Mouse (Mus musculus) intestine, embryonic 16.5 days (tissue): ENCODE data around the gene Hsd17b2. TPM values are rescaled to one million over a fixed set of nuclear protein-coding genes. Genes with fewer than 3 reads are reported as not detected.
A peak's percentile ranks its signal among the peaks of the same experiment; 100 is the strongest.

Source experiments
- ATAC-seq: fragments of 200-750 bp; cut with Nextera tagmentation; 2 replicates; pipeline ENCODE4 v1.8.0; 2017; ENCODE audit warnings: moderate TSS enrichment, moderate library complexity
- H3K27ac ChIP-seq: fragments of 300-500 bp; sonication (generic); 2 replicates; pipeline ENCODE4 v1.5.1; 2014; ENCODE audit warnings: mild to moderate bottlenecking, low read length
- H3K27me3 ChIP-seq: fragments of 300-500 bp; sonication (generic); replicated peaks from 2 replicates; pipeline ENCODE4 v1.6.1; 2014; ENCODE audit warnings: low read length, control low read depth, mixed read lengths; ENCODE audit not compliant: control insufficient read depth, insufficient read depth
- H3K36me3 ChIP-seq: fragments of 300-500 bp; sonication (generic); 2 replicates; pipeline ENCODE4 v1.6.1; 2014; ENCODE audit warnings: low read length, control low read depth; ENCODE audit not compliant: control insufficient read depth, insufficient read depth
- H3K4me1 ChIP-seq: fragments of 300-500 bp; sonication (generic); 2 replicates; pipeline ENCODE4 v1.6.1; 2014; ENCODE audit warnings: low read length, control low read depth, mixed read lengths; ENCODE audit not compliant: control insufficient read depth, insufficient read depth
- H3K4me2 ChIP-seq: fragments of 300-500 bp; sonication (generic); 2 replicates; pipeline ENCODE4 v1.6.1; 2014; ENCODE audit warnings: low read depth, low read length, control low read depth
- H3K4me3 ChIP-seq: fragments of 300-500 bp; sonication (generic); 2 replicates; pipeline ENCODE4 v1.5.1; 2014; ENCODE audit warnings: mild to moderate bottlenecking, low read length
- H3K9ac ChIP-seq: fragments of 300-500 bp; sonication (generic); 2 replicates; pipeline ENCODE4 v1.6.1; 2014; ENCODE audit warnings: low read depth, low read length
- H3K9me3 ChIP-seq: fragments of 300-500 bp; sonication (generic); 2 replicates; pipeline ENCODE4 v1.6.1; 2016; ENCODE audit warnings: low read length, control low read depth; ENCODE audit not compliant: control insufficient read depth
- WGBS: fragments of 180-500 bp; shearing (Covaris S2); extraction: QIAGEN DNeasy Blood & Tissue Kit; methylation state at CpG from one replicate; pipeline ENCODE4 v1.1.7; 2014; 5-methylcytosine and 5-hydroxymethylcytosine counted together
- polyA plus RNA-seq: library from polyadenylated mRNA; unstranded; fragments of >200 nt; fragmentation: Nextera tagmentation; extraction: Ambion mirVana; gene quantifications from 2 replicates; pipeline ENCODE4 v1.2.1, GENCODE M21; 2015

The Hsd17b2 gene
- polyA plus RNA-seq, 1 experiment from 2014 or later, result 50.8 TPM

DNA sequence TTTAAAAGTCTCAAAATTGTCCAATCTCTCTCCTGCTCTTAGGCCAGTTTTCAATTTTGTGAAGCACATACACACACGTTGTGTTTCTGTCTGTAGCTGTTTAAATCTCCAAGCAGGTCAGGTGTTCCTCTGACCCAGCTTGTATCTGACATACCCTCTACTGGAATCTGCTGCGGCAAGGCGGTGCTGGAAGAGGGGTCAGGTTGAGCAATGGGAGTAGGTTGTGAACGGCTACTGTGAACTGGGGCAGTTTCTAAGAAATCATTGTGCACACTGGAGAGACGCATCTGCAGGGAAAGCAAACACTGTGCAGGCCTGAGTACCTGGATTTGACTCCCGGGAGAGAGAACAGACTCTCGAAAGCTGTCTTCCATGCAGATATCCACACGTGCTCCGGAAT lies 25.2 kb upstream of the Hsd17b2 start:
- Histone ChIP-seq H3K9me3 (no peaks in the 10 kb centered on the region), H3K27me3 (no peaks in the 10 kb centered on the region), H3K4me1 (peaks cover 17% of the 10 kb centered on the region), H3K4me2 (no peak overlapping the region), H3K27ac (no peak overlapping the region; the same call in 1 of the 2 replicates), H3K4me3 (no peak overlapping the region), H3K9ac (peak overlapping the region; percentile 32; the same call in 1 of the 2 replicates), H3K36me3 (no peaks in the 10 kb centered on the region)
- 40% methylated on average over 9 of the region's 9 CpGs for WGBS
- peak; percentile 55 for ATAC-seq

DNA sequence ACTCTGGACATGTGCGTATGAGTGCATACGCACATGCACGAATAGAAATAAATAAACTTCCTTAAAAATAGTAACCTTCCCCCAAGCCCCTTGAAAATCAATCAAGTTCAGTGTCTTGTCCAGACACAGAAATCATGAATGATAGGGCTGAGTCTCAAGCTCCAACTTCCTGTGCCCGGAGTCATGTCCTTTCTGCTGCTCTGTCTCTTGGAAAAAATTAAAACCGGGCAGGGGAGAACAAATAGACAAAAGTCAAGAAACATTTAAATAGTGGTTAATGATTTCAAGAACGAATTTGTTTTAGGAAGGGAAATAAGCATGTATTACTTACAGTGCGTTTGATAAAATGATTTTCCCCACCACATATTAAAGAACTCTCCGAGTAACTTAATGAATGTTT lies 24.7 kb upstream of the Hsd17b2 start:
- Histone ChIP-seq H3K4me1 (peaks cover 17% of the 10 kb centered on the region), H3K9me3 (no peaks in the 10 kb centered on the region), H3K4me2 (no peak overlapping the region), H3K27ac (no peak overlapping the region; the same call in 1 of the 2 replicates), H3K9ac (0 out of 2 replicates have a peak overlapping the region, but pooled peaks have one; percentile 32), H3K4me3 (no peak overlapping the region), H3K27me3 (no peaks in the 10 kb centered on the region), H3K36me3 (no peaks in the 10 kb centered on the region)
- no peak for ATAC-seq
- WGBS, result 32% methylated on average over 8 of the region's 8 CpGs

DNA sequence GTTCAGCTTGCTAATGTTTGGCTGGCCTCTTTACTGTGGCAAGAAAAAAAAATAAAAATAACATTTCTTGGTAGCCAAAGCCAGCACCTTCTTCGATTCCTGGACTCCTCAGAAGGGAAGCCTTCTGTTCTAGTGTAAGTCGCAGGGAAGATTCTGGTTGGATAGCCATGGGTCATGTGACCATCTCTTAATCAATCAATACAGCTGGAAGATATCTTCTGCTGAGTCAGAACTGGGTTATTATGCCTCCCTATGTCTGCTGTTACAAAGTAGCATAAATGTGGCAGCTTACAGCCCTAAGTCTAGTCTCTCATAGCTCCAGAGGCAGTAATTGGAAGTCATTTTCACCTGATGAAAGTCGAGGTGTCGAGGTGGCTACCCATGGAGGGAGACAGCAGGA lies 23.1 kb upstream of the Hsd17b2 start:
- no peak for ATAC-seq

DNA sequence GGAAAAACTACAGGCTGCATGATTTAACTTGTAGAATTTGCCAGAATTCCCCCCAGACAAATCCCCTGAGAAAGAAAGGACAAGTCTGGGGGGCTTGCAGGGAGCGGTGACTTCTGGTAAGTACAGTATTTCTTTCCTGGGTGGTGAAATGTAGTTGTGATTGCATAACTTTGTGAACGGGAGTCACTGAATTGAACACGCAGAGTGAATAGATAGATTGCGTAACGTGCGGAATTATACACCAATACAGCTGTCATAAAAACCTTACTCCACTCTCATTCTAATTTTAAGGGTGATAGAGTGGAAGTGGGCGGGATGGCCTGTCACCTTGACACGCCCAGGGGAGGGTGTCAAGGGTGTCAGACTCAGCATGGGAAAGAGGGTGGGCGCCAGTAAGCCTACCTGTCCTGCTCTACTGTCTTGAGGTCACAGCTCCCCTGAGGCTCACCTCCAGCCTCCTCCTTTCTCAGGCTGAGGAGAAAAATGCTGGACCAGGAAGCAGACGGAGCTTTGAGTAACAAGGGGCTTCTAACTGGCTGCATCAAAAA lies 17.7 kb upstream of the Hsd17b2 start:
- Histone ChIP-seq H3K4me2 (peak overlapping the region; percentile 11; the same call in 1 of the 2 replicates), H3K4me3 (no peak overlapping the region), H3K27ac (peak overlapping the region; percentile 58), H3K9ac (no peak overlapping the region), H3K27me3 (no peaks in the 10 kb centered on the region), H3K4me1 (no peaks in the 10 kb centered on the region; the same call in 1 of the 2 replicates), H3K9me3 (no peaks in the 10 kb centered on the region), H3K36me3 (no peaks in the 10 kb centered on the region)
- ATAC-seq, result peak; percentile 81
- WGBS, result 44% methylated on average over 10 of the region's 10 CpGs

More for the DNA sequence above, 23.1 kb upstream of the Hsd17b2 start:
- H3K27ac ChIP-seq, result no peak overlapping the region
- no peak overlapping the region for H3K4me2 ChIP-seq
- peaks cover 14% of the 10 kb centered on the region; the same call in 1 of the 2 replicates for H3K4me1 ChIP-seq
- WGBS, result 88% methylated on average over 4 of the region's 4 CpGs
- H3K9me3 ChIP-seq, result no peaks in the 10 kb centered on the region
- no peaks in the 10 kb centered on the region for H3K36me3 ChIP-seq
- H3K9ac ChIP-seq, result no peak overlapping the region
- H3K27me3 ChIP-seq, result no peaks in the 10 kb centered on the region
- H3K4me3 ChIP-seq, result no peak overlapping the region

DNA sequence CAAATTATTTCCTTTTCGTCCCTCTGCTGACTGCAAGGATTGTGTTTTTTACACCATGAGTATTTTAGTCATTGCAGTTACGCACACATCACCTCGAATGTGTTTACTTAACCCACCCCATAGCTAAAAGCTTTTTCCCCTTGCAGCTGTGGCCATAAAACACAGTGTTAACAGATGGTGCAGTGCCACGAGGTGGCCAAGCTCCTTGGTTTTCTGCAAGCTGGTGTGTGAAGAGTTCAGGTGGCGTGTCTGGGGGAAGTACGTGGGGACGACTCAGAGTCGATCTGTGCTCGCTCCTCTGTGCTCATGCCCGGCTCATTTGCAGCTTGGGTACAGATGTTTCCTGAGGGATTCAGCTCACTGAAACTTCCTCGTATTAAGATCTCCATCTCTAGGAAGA lies 17.2 kb upstream of the Hsd17b2 start:
- WGBS, result 22% methylated on average over 11 of the region's 11 CpGs
- Histone ChIP-seq H3K27me3 (no peaks in the 10 kb centered on the region), H3K4me1 (no peaks in the 10 kb centered on the region; the same call in 1 of the 2 replicates), H3K27ac (peak overlapping the region; percentile 58), H3K9me3 (no peaks in the 10 kb centered on the region), H3K4me3 (no peak overlapping the region), H3K9ac (no peak overlapping the region), H3K4me2 (peak overlapping the region; percentile 11; the same call in 1 of the 2 replicates), H3K36me3 (no peaks in the 10 kb centered on the region)
- peak; percentile 63 for ATAC-seq

DNA sequence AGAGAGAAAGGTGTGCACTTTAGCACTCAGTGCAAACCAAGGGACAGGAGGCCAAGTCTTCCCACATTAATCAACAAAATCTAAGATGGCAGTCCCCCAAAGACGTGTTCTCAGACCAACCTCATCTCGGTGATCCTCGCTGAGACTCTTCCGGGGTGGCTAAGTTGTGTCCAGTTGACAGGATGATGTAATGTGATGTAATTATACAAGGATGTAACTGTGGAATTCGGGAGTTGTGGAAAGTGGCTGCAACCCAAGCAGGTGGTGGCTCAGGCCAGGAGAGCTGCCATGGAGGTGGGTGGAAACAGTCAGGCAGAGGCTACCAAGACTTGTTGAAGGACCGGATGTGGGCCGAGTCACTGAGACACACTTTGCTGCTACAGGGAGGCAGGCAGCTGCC lies 13.8 kb upstream of the Hsd17b2 start:
- no peak overlapping the region for H3K27ac ChIP-seq
- no peak overlapping the region for H3K9ac ChIP-seq
- WGBS, result 81% methylated on average over 7 of the region's 7 CpGs
- no peak for ATAC-seq
- no peaks in the 10 kb centered on the region for H3K27me3 ChIP-seq
- peaks cover 4% of the 10 kb centered on the region for H3K4me1 ChIP-seq
- no peaks in the 10 kb centered on the region for H3K36me3 ChIP-seq
- no peak overlapping the region for H3K4me3 ChIP-seq
- H3K9me3 ChIP-seq, result no peaks in the 10 kb centered on the region
- no peak overlapping the region for H3K4me2 ChIP-seq

DNA sequence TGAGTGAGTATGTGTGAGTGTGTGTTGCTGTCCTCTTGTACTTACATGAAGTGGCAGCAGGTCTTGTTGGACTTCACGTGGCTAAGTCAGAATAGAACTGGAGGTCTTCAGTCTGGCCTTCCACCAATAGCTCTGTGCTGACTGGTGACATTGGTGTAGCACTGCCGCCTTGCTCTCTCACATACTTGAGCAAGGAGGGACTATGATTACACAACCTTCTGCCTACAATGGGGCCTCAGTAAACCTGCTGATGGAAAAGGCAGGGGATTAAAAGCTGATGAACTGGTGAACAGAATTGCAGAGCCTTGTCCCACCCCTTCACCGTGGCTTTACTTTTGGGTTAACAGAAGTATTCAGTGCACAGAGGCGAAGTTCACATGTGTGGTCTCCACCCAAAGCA lies 9.6 kb upstream of the Hsd17b2 start:
- peak overlapping the region; percentile 63 for H3K27ac ChIP-seq
- no peak overlapping the region for H3K9ac ChIP-seq
- H3K4me2 ChIP-seq, result no peak overlapping the region
- ATAC-seq, result peak; percentile 85
- 63% methylated on average over 4 of the region's 4 CpGs for WGBS
- H3K4me1 ChIP-seq, result peaks cover 4% of the 10 kb centered on the region
- no peak overlapping the region for H3K4me3 ChIP-seq
- H3K9me3 ChIP-seq, result no peaks in the 10 kb centered on the region
- no peaks in the 10 kb centered on the region for H3K36me3 ChIP-seq
- H3K27me3 ChIP-seq, result no peaks in the 10 kb centered on the region

DNA sequence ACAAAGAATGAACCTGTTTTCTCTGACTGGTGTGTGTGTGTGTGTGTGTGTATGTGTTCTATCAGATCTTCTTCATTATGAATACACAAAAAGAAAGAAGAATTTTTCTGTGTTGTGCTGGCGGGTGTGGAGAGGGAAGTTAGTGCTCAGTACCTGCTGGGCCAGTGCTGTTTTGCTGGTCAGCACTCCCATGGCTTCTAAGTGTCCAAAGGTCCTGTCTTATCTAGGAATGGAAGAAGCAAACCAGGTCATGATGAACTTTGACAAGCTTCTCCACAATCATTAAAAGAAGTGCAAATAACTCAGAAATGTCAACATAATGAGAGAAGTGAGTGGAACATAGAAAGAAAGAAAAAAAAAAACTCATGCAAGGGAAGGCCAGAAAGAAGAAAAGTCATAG lies 6.1 kb upstream of the Hsd17b2 start:
- Histone ChIP-seq H3K4me3 (no peak overlapping the region), H3K4me2 (no peak overlapping the region), H3K9ac (no peak overlapping the region), H3K4me1 (peaks cover 4% of the 10 kb centered on the region; the same call in 1 of the 2 replicates), H3K9me3 (no peaks in the 10 kb centered on the region), H3K27ac (peak overlapping the region; percentile 71), H3K27me3 (no peaks in the 10 kb centered on the region), H3K36me3 (no peaks in the 10 kb centered on the region)
- 64% methylated on average over 1 of the region's 1 CpGs for WGBS
- ATAC-seq, result peak; percentile 60

DNA sequence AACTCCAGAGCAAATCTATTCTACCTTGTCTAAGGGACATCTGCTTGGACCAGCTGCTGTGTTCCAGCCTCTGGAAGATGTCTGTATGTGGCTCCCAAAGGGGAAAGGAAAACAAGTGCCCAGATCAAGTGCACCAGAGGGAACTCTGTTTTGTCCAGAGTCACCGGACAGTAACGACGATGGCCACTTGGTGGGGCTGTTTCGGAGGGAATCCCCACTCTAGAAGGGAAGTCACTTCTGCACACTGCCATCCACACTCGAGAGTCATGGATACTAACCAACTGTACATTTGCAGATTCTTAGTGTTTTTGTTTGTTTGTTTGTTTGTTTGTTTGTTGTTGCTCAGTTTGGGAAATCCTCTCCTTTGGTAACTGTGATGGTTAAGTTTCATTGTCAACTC lies 4.5 kb upstream of the Hsd17b2 start:
- H3K27ac ChIP-seq, result no peak overlapping the region
- H3K9ac ChIP-seq, result no peak overlapping the region
- no peaks in the 10 kb centered on the region for H3K36me3 ChIP-seq
- no peak overlapping the region for H3K4me3 ChIP-seq
- no peaks in the 10 kb centered on the region for H3K9me3 ChIP-seq
- 52% methylated on average over 5 of the region's 5 CpGs for WGBS
- ATAC-seq, result no peak
- peaks cover 4% of the 10 kb centered on the region; the same call in 1 of the 2 replicates for H3K4me1 ChIP-seq
- no peak overlapping the region for H3K4me2 ChIP-seq
- no peaks in the 10 kb centered on the region for H3K27me3 ChIP-seq

DNA sequence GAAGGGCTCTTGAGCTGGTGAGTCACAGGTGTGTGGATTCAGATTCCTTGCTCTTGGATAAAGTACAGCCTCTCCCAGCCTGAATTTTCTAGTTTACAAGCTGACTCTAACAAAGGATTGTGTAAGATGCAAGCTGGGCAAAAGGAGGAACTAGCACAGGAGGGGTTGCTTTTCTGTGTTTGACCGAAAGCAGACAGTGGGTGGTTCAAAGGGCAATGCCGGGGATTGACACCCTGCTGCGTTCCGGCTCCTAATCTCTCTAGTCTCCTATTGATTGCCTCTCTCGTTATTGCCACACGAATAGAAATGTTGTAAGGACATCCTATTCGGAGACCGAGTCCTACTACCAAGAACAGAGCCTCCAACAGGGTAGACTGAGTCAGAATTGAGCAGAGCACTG lies 1.0 kb upstream of the Hsd17b2 start:
- WGBS, result 51% methylated on average over 8 of the region's 8 CpGs
- Histone ChIP-seq H3K4me3 (0 out of 2 replicates have a peak overlapping the region, but pooled peaks have one; percentile 26), H3K9me3 (no peaks in the 10 kb centered on the region)

More for the DNA sequence above, 1.0 kb upstream of the Hsd17b2 start:
- Histone ChIP-seq H3K27ac (peak overlapping the region; percentile 92), H3K27me3 (no peaks in the 10 kb centered on the region), H3K9ac (no peak overlapping the region), H3K4me1 (no peaks in the 10 kb centered on the region), H3K4me2 (peak overlapping the region; percentile 46), H3K36me3 (no peaks in the 10 kb centered on the region)
- peak; percentile 80 for ATAC-seq
